Mouse (Mus musculus) mouse trophoblast stem cell (cell line): ENCODE measurements at regions not wholly inside any gene's neighbourhood (a gene's known extent, or its start where the extent isn't known, plus 50 kb on each side); places are given as distances from the start of the nearest gene placed in this dataset.

Source experiments
- in situ Hi-C, 2 experiments: fragments of 300-500 bp; cut with MseI, MboI; formaldehyde crosslinking; loops; 2 replicates in 1 of 2; 3 replicates in 1 of 2; pipeline ENCODE4 v1.15.1; 2025

- in situ Hi-C loops: no loop called here
These were observed 372.5 kb upstream of the Kif2a start for GRCm38 (mm10) chr13:107394451-107394850.

- in situ Hi-C loops: no loop called here
These were observed 367.7 kb upstream of the Kif2a start for GRCm38 (mm10) chr13:107389535-107390150.

- in situ Hi-C loops: no loop called here
These were observed 367.1 kb upstream of the Kif2a start for GRCm38 (mm10) chr13:107389074-107389473.

GRCm38 (mm10) chr13:107378076-107378475 lies 356.1 kb upstream of the Kif2a start:
- in situ Hi-C loops: no loop called here

GRCm38 (mm10) chr13:107372666-107373065 lies 350.7 kb upstream of the Kif2a start:
- in situ Hi-C loops: no loop called here

GRCm38 (mm10) chr13:107371616-107372582 lies 350.0 kb upstream of the Kif2a start:
- in situ Hi-C loops: no loop called here

GRCm38 (mm10) chr13:107367639-107368038 lies 345.7 kb upstream of the Kif2a start:
- in situ Hi-C loops: no loop called here

- in situ Hi-C loops: no loop called here
These were observed 343.8 kb upstream of the Kif2a start for GRCm38 (mm10) chr13:107365766-107366165.

GRCm38 (mm10) chr13:107365241-107365640 lies 343.3 kb upstream of the Kif2a start:
- in situ Hi-C loops: no loop called here

GRCm38 (mm10) chr13:107362806-107363687 lies 341.1 kb upstream of the Kif2a start:
- in situ Hi-C loops: no loop called here

GRCm38 (mm10) chr13:107340802-107341364 lies 319.0 kb upstream of the Kif2a start:
- in situ Hi-C loops: no loop called here

- in situ Hi-C loops: no loop called here
These were observed 316.2 kb upstream of the Kif2a start for GRCm38 (mm10) chr13:107338111-107338510.

- in situ Hi-C loops: no loop called here
These were observed 315.2 kb upstream of the Kif2a start for GRCm38 (mm10) chr13:107337111-107337510.

GRCm38 (mm10) chr13:107329348-107329747 lies 307.4 kb upstream of the Kif2a start:
- in situ Hi-C loops: no loop called here

GRCm38 (mm10) chr13:107325707-107326495 lies 304.0 kb upstream of the Kif2a start:
- in situ Hi-C loops: no loop called here

- in situ Hi-C loops: no loop called here
These were observed 292.8 kb upstream of the Kif2a start for GRCm38 (mm10) chr13:107314746-107315145.

- in situ Hi-C loops: no loop called here
These were observed 287.2 kb upstream of the Kif2a start for GRCm38 (mm10) chr13:107308958-107309639.

GRCm38 (mm10) chr13:107308404-107308803 lies 286.5 kb upstream of the Kif2a start:
- in situ Hi-C loops: no loop called here

GRCm38 (mm10) chr13:107306958-107307357 lies 285.0 kb upstream of the Kif2a start:
- in situ Hi-C loops: no loop called here

- in situ Hi-C loops: no loop called here
These were observed 284.3 kb upstream of the Kif2a start for GRCm38 (mm10) chr13:107306232-107306631.
